Mouse (Mus musculus) hindbrain, embryonic 10.5 days (tissue): ENCODE data around the gene Rpp30. TPM values are rescaled to one million over a fixed set of nuclear protein-coding genes. Genes with fewer than 3 reads are reported as not detected.

Experiments
- DNase-seq: peaks from one replicate; pipeline ENCODE4 v3.0.0-alpha.2; 2017; ENCODE audit warnings: low spot score
- H3K27ac ChIP-seq: fragments of 300-500 bp; sonication (generic); 2 replicates; pipeline ENCODE4 v1.5.1; 2016; ENCODE audit warnings: mild to moderate bottlenecking, moderate library complexity
- H3K27me3 ChIP-seq: fragments of 300-500 bp; sonication (generic); 2 replicates; pipeline ENCODE4 v1.6.1; 2016; ENCODE audit warnings: mild to moderate bottlenecking; ENCODE audit not compliant: poor library complexity, insufficient read depth, severe bottlenecking
- H3K36me3 ChIP-seq: fragments of 300-500 bp; sonication (generic); 2 replicates; pipeline ENCODE4 v1.6.1; 2016; ENCODE audit warnings: mild to moderate bottlenecking, moderate library complexity
- H3K4me1 ChIP-seq: fragments of 300-500 bp; sonication (generic); replicated peaks from 2 replicates; pipeline ENCODE4 v1.6.1; 2016; ENCODE audit warnings: mild to moderate bottlenecking
- H3K4me3 ChIP-seq: fragments of 300-500 bp; sonication (generic); 2 replicates; pipeline ENCODE4 v1.5.1; 2016; ENCODE audit warnings: mild to moderate bottlenecking, moderate library complexity
- H3K9me3 ChIP-seq: fragments of 300-500 bp; sonication (generic); 2 replicates; pipeline ENCODE4 v1.6.1; 2016; ENCODE audit warnings: mild to moderate bottlenecking, moderate library complexity
- WGBS: fragments of 180-500 bp; shearing (Covaris S2); methylation state at CpG from one replicate; pipeline ENCODE4 v1.1.7; 2016; 5-methylcytosine and 5-hydroxymethylcytosine counted together
- polyA plus RNA-seq: library from polyadenylated mRNA; unstranded; fragments of >200 nt; fragmentation: Nextera tagmentation; extraction: Ambion mirVana; gene quantifications from 2 replicates; pipeline ENCODE4 v1.2.1, GENCODE M21; 2016

The Rpp30 gene
- polyA plus RNA-seq, 1 experiment from 2014 or later, result 113 TPM

GRCm38 (mm10) chr19:36131990-36132389, 48.5 kb downstream of the Rpp30 start:
- 77% methylated on average over 6 of the region's 6 CpGs for WGBS

GRCm38 (mm10) chr19:36133064-36133463, 49.5 kb downstream of the Rpp30 start:
- Histone ChIP-seq H3K27me3 (no peaks in the 10 kb centered on the region), H3K36me3 (no peaks in the 10 kb centered on the region), H3K4me1 (peaks cover 11% of the 10 kb centered on the region; the same call in 1 of the 2 replicates), H3K9me3 (no peaks in the 10 kb centered on the region), H3K27ac (no peak overlapping the region), H3K4me3 (no peak overlapping the region)
- DNase-seq, result no peak
- WGBS, result 93% methylated on average over 6 of the region's 6 CpGs

More at GRCm38 (mm10) chr19:36131990-36132389, 48.5 kb downstream of the Rpp30 start:
- peaks cover 11% of the 10 kb centered on the region; the same call in 1 of the 2 replicates for H3K4me1 ChIP-seq
- DNase-seq, result no peak
- no peaks in the 10 kb centered on the region for H3K27me3 ChIP-seq
- no peaks in the 10 kb centered on the region for H3K9me3 ChIP-seq
- H3K27ac ChIP-seq, result no peak overlapping the region
- no peaks in the 10 kb centered on the region for H3K36me3 ChIP-seq
- no peak overlapping the region for H3K4me3 ChIP-seq

- DNase-seq, result no peak
- 54% methylated on average over 5 of the region's 5 CpGs for WGBS
- peaks cover 11% of the 10 kb centered on the region; the same call in 1 of the 2 replicates for H3K4me1 ChIP-seq
Measured at GRCm38 (mm10) chr19:36133731-36134130, 50.2 kb downstream of the Rpp30 start.

GRCm38 (mm10) chr19:36143571-36143970, 60.1 kb downstream of the Rpp30 start:
- no peaks in the 10 kb centered on the region for H3K4me1 ChIP-seq
- no peak overlapping the region for H3K4me3 ChIP-seq
- no peaks in the 10 kb centered on the region for H3K27me3 ChIP-seq
- WGBS, result 99% methylated on average over 2 of the region's 2 CpGs
- H3K27ac ChIP-seq, result no peak overlapping the region
- no peaks in the 10 kb centered on the region for H3K36me3 ChIP-seq
- H3K9me3 ChIP-seq, result 0 out of 2 replicates have a peak, but pooled peaks cover 7% of the 10 kb centered on the region
- no peak for DNase-seq

More at GRCm38 (mm10) chr19:36133731-36134130, 50.2 kb downstream of the Rpp30 start:
- Histone ChIP-seq H3K9me3 (no peaks in the 10 kb centered on the region), H3K36me3 (no peaks in the 10 kb centered on the region), H3K27ac (no peak overlapping the region), H3K4me3 (no peak overlapping the region), H3K27me3 (no peaks in the 10 kb centered on the region)

DNA sequence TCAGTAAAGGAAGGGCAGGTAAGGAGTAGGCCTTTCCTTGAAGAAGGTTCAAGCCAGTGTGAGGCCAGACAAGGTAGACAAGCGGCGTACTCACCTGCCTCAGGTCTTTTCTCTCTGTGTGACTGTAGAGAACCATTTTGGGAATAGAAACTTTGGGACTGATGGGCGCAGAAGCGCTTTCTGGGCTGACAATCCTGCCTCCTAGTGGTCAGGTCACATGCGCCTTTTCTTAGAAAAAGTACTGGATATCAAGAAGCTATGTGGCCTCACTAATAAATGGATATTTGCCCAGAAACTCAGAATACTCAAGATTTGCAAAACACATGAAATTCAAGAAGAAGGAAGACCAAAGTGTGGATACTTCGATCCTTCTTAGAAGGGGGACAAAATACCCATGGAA, 65.1 kb downstream of the Rpp30 start:
- Histone ChIP-seq H3K27ac (no peak overlapping the region), H3K4me1 (peaks cover 10% of the 10 kb centered on the region; the same call in 1 of the 2 replicates), H3K4me3 (no peak overlapping the region), H3K27me3 (no peaks in the 10 kb centered on the region), H3K36me3 (no peaks in the 10 kb centered on the region), H3K9me3 (0 out of 2 replicates have a peak, but pooled peaks cover 7% of the 10 kb centered on the region)
- DNase-seq, result no peak
- WGBS, result 90% methylated on average over 6 of the region's 6 CpGs

DNA sequence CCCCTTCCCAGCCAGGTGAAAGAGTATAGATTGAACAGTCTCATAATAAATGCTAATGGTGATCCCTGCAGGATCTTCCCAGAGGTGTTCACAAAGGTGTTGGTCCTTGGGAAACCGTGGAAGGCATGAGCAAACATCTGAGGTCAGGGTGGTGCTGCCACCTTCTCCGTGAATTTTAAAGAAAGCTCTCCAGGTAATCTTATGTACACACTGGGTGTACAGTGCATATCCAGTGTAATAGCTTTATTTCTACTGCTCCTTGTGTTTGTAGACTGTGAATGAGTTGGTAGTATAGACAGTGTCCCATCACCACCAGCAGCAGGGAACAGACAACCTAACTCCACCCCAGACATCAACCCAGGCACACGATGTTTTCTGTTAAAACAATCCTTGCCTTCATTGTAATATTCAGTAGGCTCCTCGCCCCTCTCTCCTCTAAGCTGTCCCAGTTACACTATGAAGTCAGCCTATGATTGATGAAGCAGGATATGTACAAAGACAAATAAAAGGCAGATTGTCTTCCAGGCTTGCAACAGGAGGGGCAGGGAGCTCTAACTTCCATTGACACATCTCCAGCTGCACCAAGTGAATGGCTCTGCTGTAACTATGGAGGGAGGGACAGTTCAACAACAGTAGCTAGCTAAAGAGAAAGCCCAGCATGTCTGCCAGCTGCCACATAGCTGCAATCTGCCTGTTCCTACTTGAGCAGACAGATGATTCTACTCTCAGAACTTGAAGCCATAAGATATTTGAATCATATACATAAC, 66.9 kb downstream of the Rpp30 start:
- no peaks in the 10 kb centered on the region for H3K27me3 ChIP-seq
- DNase-seq, result no peak
- no peaks in the 10 kb centered on the region for H3K36me3 ChIP-seq
- peaks cover 10% of the 10 kb centered on the region; the same call in 1 of the 2 replicates for H3K4me1 ChIP-seq
- no peak overlapping the region for H3K4me3 ChIP-seq
- WGBS, result 63% methylated on average over 4 of the region's 4 CpGs
- H3K27ac ChIP-seq, result no peak overlapping the region
- no peaks in the 10 kb centered on the region for H3K9me3 ChIP-seq

Other genes with a start within 250 kb of the Rpp30 start
- 0.81 and 0.86 TPM in 2 replicates for gene Htr7, start 26.2 kb upstream of the Rpp30 start, polyA plus RNA-seq
- gene Ankrd1, start 36.4 kb downstream of the Rpp30 start, polyA plus RNA-seq, result 0.51 TPM in 1 of 2 replicates, not detected in the other